Mouse (Mus musculus): ENCODE measurements around the gene Atp8a2. TPM values are rescaled to one million over a fixed set of nuclear protein-coding genes. Genes with fewer than 3 reads are reported as not detected.
A peak's percentile ranks its signal among the peaks of the same experiment; 100 is the strongest.

Gene Atp8a2
- polyA plus RNA-seq, 1 experiment = 0.70 TPM

DNA sequence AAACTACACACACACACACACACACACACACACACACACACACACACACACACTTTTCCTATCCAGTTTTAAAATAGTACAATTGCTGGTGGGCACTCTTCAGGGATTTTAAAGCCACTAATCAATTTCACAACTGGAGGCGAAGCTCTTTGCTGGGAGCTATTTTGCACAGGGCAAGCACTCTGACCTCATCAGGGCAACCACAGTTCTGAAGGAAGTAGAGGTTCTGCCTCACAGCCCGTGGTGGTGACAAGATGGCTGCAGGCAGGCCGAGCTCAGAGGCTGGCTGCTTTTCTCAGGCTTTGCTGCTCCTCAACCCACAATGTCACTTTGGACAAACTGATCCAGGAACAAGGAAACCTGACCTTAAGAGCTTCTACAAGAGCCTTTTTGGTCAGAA is 590.0 kb downstream of the Atp8a2 start:
- no peak for DNase-seq (ENCODE audit: low read depth)

DNA sequence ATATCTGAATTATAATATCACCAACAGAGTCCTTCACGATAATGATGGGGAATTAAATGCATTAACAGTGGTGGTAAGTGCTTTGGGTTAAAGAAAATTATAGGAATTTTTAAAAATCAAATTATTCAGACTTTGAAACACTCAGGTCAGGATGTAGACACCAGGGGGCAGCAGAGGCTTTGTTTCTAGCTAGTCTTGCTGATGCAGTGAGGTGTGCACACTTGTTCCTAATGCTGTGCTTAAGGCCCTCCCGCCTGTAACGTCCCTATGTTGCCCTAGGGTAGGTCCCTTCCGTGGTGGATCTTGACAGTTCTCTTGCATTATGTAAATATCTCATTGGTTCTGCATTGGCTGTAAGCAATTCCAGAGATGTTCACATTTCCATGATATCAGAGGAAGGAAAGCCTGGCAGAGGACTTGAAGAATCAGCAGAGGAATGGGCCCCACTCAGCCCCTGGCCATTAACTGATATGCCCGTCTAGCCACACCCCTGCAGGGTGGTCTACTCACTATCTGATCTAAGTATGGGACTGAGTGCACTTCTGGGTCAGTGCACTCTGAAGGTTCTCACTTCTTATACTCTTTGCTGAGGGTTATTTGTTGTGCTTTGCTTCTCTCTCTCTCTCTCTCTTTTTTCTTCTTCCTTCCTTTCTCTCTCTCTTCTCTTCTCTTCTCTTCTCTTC is 591.2 kb downstream of the Atp8a2 start:
- DNase-seq (ENCODE audit: low read depth) = no peak

GRCm38 (mm10) chr14:59604002-59604645 is 592.9 kb downstream of the Atp8a2 start:
- no peak for DNase-seq (ENCODE audit: low read depth)

GRCm38 (mm10) chr14:59598260-59598627 is 598.7 kb downstream of the Atp8a2 start:
- no peak for DNase-seq (ENCODE audit: low read depth)

DNA sequence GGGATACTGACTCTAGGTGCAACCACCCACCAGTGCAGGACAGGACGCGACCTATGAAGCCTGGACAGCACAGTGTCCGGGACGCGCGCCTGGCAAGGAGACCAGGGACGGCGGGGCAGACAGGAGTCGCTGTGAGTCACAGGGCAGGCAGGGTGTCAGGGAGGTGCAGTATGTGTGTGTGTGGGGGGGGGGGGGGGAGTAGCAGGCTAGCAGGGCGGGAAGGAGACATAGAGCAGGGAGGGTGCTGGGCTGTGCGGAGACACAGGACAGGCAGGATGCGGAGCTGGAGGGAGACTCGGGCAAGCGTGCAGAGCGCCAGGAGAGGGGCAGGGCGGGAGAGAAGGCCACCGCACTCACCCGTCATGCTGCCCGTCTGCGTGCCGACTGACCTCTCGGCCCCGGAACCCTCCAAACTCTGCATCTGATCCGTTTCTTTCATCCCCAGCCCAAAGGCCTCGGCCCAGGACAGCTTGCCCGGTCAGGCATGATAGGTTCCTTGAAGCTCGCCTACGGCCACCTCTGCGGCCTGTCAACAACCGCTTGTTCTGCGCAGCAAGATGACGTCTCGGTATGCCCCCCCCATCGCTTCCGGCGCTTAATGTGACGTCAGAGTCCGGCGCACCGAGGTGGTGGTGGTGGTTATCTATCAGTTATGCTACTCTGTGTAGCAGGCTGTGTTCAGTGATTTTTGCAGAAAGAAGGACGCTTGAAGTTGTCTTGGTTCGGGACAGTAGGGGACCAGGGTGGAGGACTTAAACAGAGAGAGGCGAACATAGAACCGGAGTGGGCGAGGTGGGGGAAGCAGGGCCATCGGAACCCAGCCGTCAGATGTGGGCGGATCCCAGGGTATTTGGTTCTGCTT is 599.4 kb downstream of the Atp8a2 start, which contains the start of gene Cdadc1:
Cdadc1 (minus strand) TSS at position 562 of the 862 bp plus-strand sequence.
- no peak for DNase-seq (ENCODE audit: low read depth)

DNA sequence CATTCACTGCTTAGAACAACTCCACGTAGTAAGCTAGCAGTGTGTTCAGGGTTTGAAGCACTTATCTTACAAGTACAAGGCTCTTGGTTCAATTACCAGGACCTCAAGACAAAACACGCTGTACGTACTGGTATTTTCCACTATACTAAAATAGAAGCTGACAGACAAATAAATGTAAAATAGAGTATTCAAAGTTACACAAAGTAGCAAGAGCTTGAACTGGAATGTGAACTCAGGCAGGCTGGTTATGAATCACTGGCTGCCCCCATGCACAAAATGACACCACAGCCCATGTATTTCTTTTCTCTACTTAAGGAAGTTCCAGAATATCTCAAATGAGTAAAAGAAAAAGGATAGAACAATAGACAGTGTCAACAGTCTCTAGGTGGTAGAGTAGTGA is 602.0 kb downstream of the Atp8a2 start:
- DNase-seq (ENCODE audit: low read depth) = no peak

GRCm38 (mm10) chr14:59592593-59592992 is 604.4 kb downstream of the Atp8a2 start:
- peak; percentile 51 for DNase-seq (ENCODE audit: low read depth)

DNA sequence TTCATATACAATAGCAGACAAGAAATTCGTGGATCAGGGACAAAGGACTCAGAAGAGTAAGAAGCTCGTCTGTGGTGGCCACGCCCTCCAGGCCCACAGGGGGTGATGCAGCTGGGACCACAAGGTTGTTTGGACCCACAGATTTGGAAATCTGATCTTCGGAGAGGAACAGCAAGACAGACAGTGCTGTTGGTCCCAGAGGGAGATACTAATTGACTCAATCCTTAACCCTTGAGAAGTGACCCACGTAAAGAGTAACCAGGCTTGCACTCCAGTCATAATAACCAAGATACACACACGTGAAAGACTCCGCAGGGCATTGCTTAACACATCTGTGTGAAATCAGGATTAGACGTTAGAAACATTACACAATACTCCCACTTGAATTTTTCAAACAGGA is 605.1 kb downstream of the Atp8a2 start:
- peak; percentile 97 for DNase-seq (ENCODE audit: low read depth)

DNA sequence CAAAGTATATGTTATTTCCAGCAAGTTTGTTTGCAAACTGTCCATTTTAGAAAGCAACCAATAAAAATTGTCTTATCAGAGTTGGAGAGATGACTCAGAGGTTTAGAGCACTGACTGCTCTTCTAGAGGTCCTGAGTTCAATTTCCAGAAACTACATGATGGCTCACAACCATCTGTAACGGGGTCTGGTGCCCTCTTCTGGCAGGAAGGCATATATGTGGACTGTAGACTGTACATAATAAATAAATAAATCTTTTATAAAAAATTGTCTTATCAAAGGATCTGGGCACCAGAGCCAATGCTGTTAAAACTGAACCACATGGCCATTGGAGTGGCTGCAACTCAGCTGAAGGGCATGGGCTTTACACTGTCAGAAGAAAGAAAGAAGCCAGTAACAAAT is 606.4 kb downstream of the Atp8a2 start:
- no peak for DNase-seq (ENCODE audit: low read depth)

Other genes starting within 250 kb of the Atp8a2 start
- gene Nupl1, start 54.3 kb upstream of the Atp8a2 start, polyA plus RNA-seq (2012; rRNA removed) = 0.03 TPM in 1 of 2 replicates, not detected in the other
- 17.6 and 18.7 TPM in 2 replicates for gene Gm49336, start 54.3 kb upstream of the Atp8a2 start, polyA plus RNA-seq (2012; rRNA removed)
- 19.0 and 26.5 TPM in 2 replicates for gene Mtmr6, start 68.0 kb upstream of the Atp8a2 start, polyA plus RNA-seq (2012; rRNA removed)
- gene Amer2, start 176.1 kb upstream of the Atp8a2 start, polyA plus RNA-seq (2012; rRNA removed) = 0.15 and 0.18 TPM in 2 replicates

Data from gonadal fat pad, adult 2 months (tissue).